Mouse (Mus musculus) midbrain, embryonic 12.5 days (tissue): ENCODE data around the gene AI593442. TPM values are rescaled to one million over a fixed set of nuclear protein-coding genes. Genes with fewer than 3 reads are reported as not detected.

ENCODE experiments used
- ATAC-seq: fragments of 200-750 bp; cut with Nextera tagmentation; 2 replicates; pipeline ENCODE4 v1.8.0; 2017; ENCODE audit warnings: low read depth, moderate TSS enrichment, moderate library complexity; ENCODE audit not compliant: low FRiP score
- H3K27ac ChIP-seq: fragments of 300-500 bp; sonication (generic); replicated peaks from 2 replicates; pipeline ENCODE4 v1.5.1; 2016; ENCODE audit warnings: mild to moderate bottlenecking
- H3K27me3 ChIP-seq: fragments of 300-500 bp; sonication (generic); 2 replicates; pipeline ENCODE4 v1.6.1; 2016; ENCODE audit warnings: mild to moderate bottlenecking
- H3K36me3 ChIP-seq: fragments of 300-500 bp; sonication (generic); 2 replicates; pipeline ENCODE4 v1.6.1; 2016
- H3K4me1 ChIP-seq: fragments of 300-500 bp; sonication (generic); 2 replicates; pipeline ENCODE4 v1.6.1; 2016
- H3K4me2 ChIP-seq: fragments of 300-500 bp; sonication (generic); replicated peaks from 2 replicates; pipeline ENCODE4 v1.6.1; 2016; ENCODE audit warnings: mild to moderate bottlenecking, moderate library complexity
- H3K4me3 ChIP-seq: fragments of 300-500 bp; sonication (generic); 2 replicates; pipeline ENCODE4 v1.5.1; 2016; ENCODE audit warnings: mild to moderate bottlenecking
- H3K9ac ChIP-seq: fragments of 300-500 bp; sonication (generic); replicated peaks from 2 replicates; pipeline ENCODE4 v1.6.1; 2016; ENCODE audit warnings: mild to moderate bottlenecking, moderate library complexity
- H3K9me3 ChIP-seq: fragments of 300-500 bp; sonication (generic); 2 replicates; pipeline ENCODE4 v1.6.1; 2016; ENCODE audit warnings: mild to moderate bottlenecking
- WGBS: fragments of 180-500 bp; shearing (Covaris S2); methylation state at CpG from one replicate; pipeline ENCODE4 v1.1.7; 2016; 5-methylcytosine and 5-hydroxymethylcytosine counted together
- polyA plus RNA-seq: library from polyadenylated mRNA; unstranded; fragments of >200 nt; fragmentation: Nextera tagmentation; extraction: Ambion mirVana; gene quantifications from 2 replicates; pipeline ENCODE4 v1.2.1, GENCODE M21; 2016

AI593442 gene
- polyA plus RNA-seq, 1 experiment from 2014 or later = 6.4 TPM

GRCm38 (mm10) chr9:52644626-52645025, 35.0 kb downstream of the AI593442 start:
- Histone ChIP-seq H3K4me2 (no peak overlapping the region), H3K9me3 (no peaks in the 10 kb centered on the region), H3K27me3 (no peaks in the 10 kb centered on the region), H3K4me1 (no peaks in the 10 kb centered on the region), H3K36me3 (no peaks in the 10 kb centered on the region), H3K27ac (no peak overlapping the region), H3K9ac (no peak overlapping the region), H3K4me3 (no peak overlapping the region)
- ATAC-seq = no peak
- 69% methylated on average over 4 of the region's 4 CpGs for WGBS

- H3K4me1 ChIP-seq = no peaks in the 10 kb centered on the region
- no peak overlapping the region for H3K4me2 ChIP-seq
- H3K4me3 ChIP-seq = no peak overlapping the region
- 88% methylated on average over 4 of the region's 4 CpGs for WGBS
- no peak overlapping the region for H3K27ac ChIP-seq
- no peaks in the 10 kb centered on the region for H3K27me3 ChIP-seq
- no peaks in the 10 kb centered on the region for H3K9me3 ChIP-seq
- H3K36me3 ChIP-seq = no peaks in the 10 kb centered on the region
- no peak overlapping the region for H3K9ac ChIP-seq
- no peak for ATAC-seq
Observed at GRCm38 (mm10) chr9:52644156-52644555, 35.4 kb downstream of the AI593442 start.

GRCm38 (mm10) chr9:52635991-52636390, 43.6 kb downstream of the AI593442 start:
- WGBS = 72% methylated on average over 2 of the region's 2 CpGs
- no peaks in the 10 kb centered on the region for H3K27me3 ChIP-seq
- H3K9ac ChIP-seq = no peak overlapping the region

GRCm38 (mm10) chr9:52623926-52624325, 55.7 kb downstream of the AI593442 start:
- Histone ChIP-seq H3K4me2 (no peak overlapping the region), H3K4me1 (no peaks in the 10 kb centered on the region), H3K36me3 (no peaks in the 10 kb centered on the region), H3K9ac (no peak overlapping the region), H3K27me3 (no peaks in the 10 kb centered on the region), H3K9me3 (no peaks in the 10 kb centered on the region), H3K4me3 (no peak overlapping the region), H3K27ac (no peak overlapping the region)
- WGBS = 74% methylated on average over 4 of the region's 4 CpGs
- ATAC-seq = no peak

More at GRCm38 (mm10) chr9:52635991-52636390, 43.6 kb downstream of the AI593442 start:
- H3K27ac ChIP-seq = no peak overlapping the region
- no peaks in the 10 kb centered on the region for H3K4me1 ChIP-seq
- no peak overlapping the region for H3K4me3 ChIP-seq
- no peak overlapping the region for H3K4me2 ChIP-seq
- no peak for ATAC-seq
- H3K36me3 ChIP-seq = no peaks in the 10 kb centered on the region
- no peaks in the 10 kb centered on the region for H3K9me3 ChIP-seq
